Mouse (Mus musculus): ENCODE data around the gene Zfp488. TPM values are rescaled to one million over a fixed set of nuclear protein-coding genes. Genes with fewer than 3 reads are reported as not detected.

The Zfp488 gene
- not detected for polyA plus RNA-seq (2014; fragmentation: Illumina TruSeq; extraction: RNeasy Lipid Tissue Mini Kit (QIAGEN cat#74804))

GRCm38 (mm10) chr14:33978604-33979059 is at the start of gene Zfp488:
Zfp488 (minus strand) TSS chr14:33978764.

GRCm38 (mm10) chr14:34016381-34016780 is 37.8 kb upstream of the Zfp488 start, which contains the start of gene Gm5460:
Gm5460 (plus strand) TSS chr14:34016758.

GRCm38 (mm10) chr14:34015063-34015462 is 36.5 kb upstream of the Zfp488 start, which contains the start of gene Gm30083:
Gm30083 (minus strand) TSS chr14:34015182.

GRCm38 (mm10) chr14:33953761-33954160 is 24.8 kb downstream of the Zfp488 start, which contains the start of gene Rbp3:
Rbp3 (plus strand) TSS chr14:33954003.

GRCm38 (mm10) chr14:33940739-33941138 is 37.8 kb downstream of the Zfp488 start, which contains the start of gene Gdf2:
Gdf2 (plus strand) TSS chr14:33941039.

GRCm38 (mm10) chr14:33923168-33924070 is 55.1 kb downstream of the Zfp488 start, which contains the start of gene Gdf10:
Gdf10 (plus strand) TSS chr14:33923587.

Other genes starting within 250 kb of the Zfp488 start
- 6.8 TPM for gene Gdf10, start 55.2 kb downstream of the Zfp488 start, polyA plus RNA-seq (2014; fragmentation: Illumina TruSeq; extraction: RNeasy Lipid Tissue Mini Kit (QIAGEN cat#74804))
- not detected for gene Gdf2, start 37.7 kb downstream of the Zfp488 start, polyA plus RNA-seq (2014; fragmentation: Illumina TruSeq; extraction: RNeasy Lipid Tissue Mini Kit (QIAGEN cat#74804))
- 0.09 TPM for gene Rbp3, start 24.8 kb downstream of the Zfp488 start, polyA plus RNA-seq (2014; fragmentation: Illumina TruSeq; extraction: RNeasy Lipid Tissue Mini Kit (QIAGEN cat#74804))
- gene Gm30083, start 36.4 kb upstream of the Zfp488 start, polyA plus RNA-seq (2014; fragmentation: Illumina TruSeq; extraction: RNeasy Lipid Tissue Mini Kit (QIAGEN cat#74804)): not detected
- not detected for gene Gm5460, start 38.0 kb upstream of the Zfp488 start, polyA plus RNA-seq (2014; fragmentation: Illumina TruSeq; extraction: RNeasy Lipid Tissue Mini Kit (QIAGEN cat#74804))
- gene Antxrl, start 73.9 kb upstream of the Zfp488 start, polyA plus RNA-seq (2014; fragmentation: Illumina TruSeq; extraction: RNeasy Lipid Tissue Mini Kit (QIAGEN cat#74804)): not detected
- 3.6 TPM for gene Anxa8, start 107.2 kb upstream of the Zfp488 start, polyA plus RNA-seq (2014; fragmentation: Illumina TruSeq; extraction: RNeasy Lipid Tissue Mini Kit (QIAGEN cat#74804))
- gene A630023A22Rik, start 124.0 kb upstream of the Zfp488 start, polyA plus RNA-seq (2014; fragmentation: Illumina TruSeq; extraction: RNeasy Lipid Tissue Mini Kit (QIAGEN cat#74804)): not detected
- not detected for gene Npy4r, start 173.7 kb upstream of the Zfp488 start, polyA plus RNA-seq (2014; fragmentation: Illumina TruSeq; extraction: RNeasy Lipid Tissue Mini Kit (QIAGEN cat#74804))
- gene Gprin2, start 222.9 kb upstream of the Zfp488 start, polyA plus RNA-seq (2014; fragmentation: Illumina TruSeq; extraction: RNeasy Lipid Tissue Mini Kit (QIAGEN cat#74804)): 0.48 TPM
- gene Syt15, start 240.8 kb upstream of the Zfp488 start, polyA plus RNA-seq (2014; fragmentation: Illumina TruSeq; extraction: RNeasy Lipid Tissue Mini Kit (QIAGEN cat#74804)): 1.9 TPM